Mouse (Mus musculus) embryo, embryonic 10 days (tissue): Measurements from ENCODE around the gene Nhsl1.

Experiments
- DNase-seq: peaks from one replicate; pipeline ENCODE4 v3.0.0-alpha.2; 2015; ENCODE audit warnings: low spot score

The Nhsl1 gene

GRCm38 (mm10) chr10:18484731-18485130 lies 165.9 kb downstream of the Nhsl1 start:
- DNase-seq, result no peak

- no peak for DNase-seq
Observed at GRCm38 (mm10) chr10:18488239-18488803, 169.5 kb downstream of the Nhsl1 start.

GRCm38 (mm10) chr10:18489936-18490335 lies 171.2 kb downstream of the Nhsl1 start:
- no peak for DNase-seq

GRCm38 (mm10) chr10:18491952-18492351 lies 173.2 kb downstream of the Nhsl1 start:
- DNase-seq, result no peak

GRCm38 (mm10) chr10:18493010-18493894 lies 174.5 kb downstream of the Nhsl1 start:
- no peak for DNase-seq

GRCm38 (mm10) chr10:18494249-18494648 lies 175.5 kb downstream of the Nhsl1 start:
- no peak for DNase-seq

- DNase-seq, result no peak
Observed at GRCm38 (mm10) chr10:18497066-18497465, 178.3 kb downstream of the Nhsl1 start.

- DNase-seq, result no peak
Observed at GRCm38 (mm10) chr10:18501997-18502396, 183.2 kb downstream of the Nhsl1 start.

- DNase-seq, result peak; percentile 44
Observed at GRCm38 (mm10) chr10:18505690-18506089, 186.9 kb downstream of the Nhsl1 start.

- no peak for DNase-seq
Observed at GRCm38 (mm10) chr10:18506501-18506946, 187.7 kb downstream of the Nhsl1 start.

- DNase-seq, result no peak
Observed at GRCm38 (mm10) chr10:18507869-18508473, 189.2 kb downstream of the Nhsl1 start.

GRCm38 (mm10) chr10:18508586-18508985 lies 189.8 kb downstream of the Nhsl1 start:
- DNase-seq, result no peak

- no peak for DNase-seq
Observed at GRCm38 (mm10) chr10:18510663-18511062, 191.9 kb downstream of the Nhsl1 start.

GRCm38 (mm10) chr10:18511496-18511895 lies 192.7 kb downstream of the Nhsl1 start:
- DNase-seq, result no peak

GRCm38 (mm10) chr10:18522556-18522955 lies 203.8 kb downstream of the Nhsl1 start:
- DNase-seq, result no peak

GRCm38 (mm10) chr10:18525311-18525710 lies 206.5 kb downstream of the Nhsl1 start:
- DNase-seq, result no peak

GRCm38 (mm10) chr10:18525726-18526125 lies 206.9 kb downstream of the Nhsl1 start:
- DNase-seq, result no peak

- DNase-seq, result no peak
Observed at GRCm38 (mm10) chr10:18526184-18526850, 207.5 kb downstream of the Nhsl1 start.

- no peak for DNase-seq
Observed at GRCm38 (mm10) chr10:18526851-18527675, 208.3 kb downstream of the Nhsl1 start.

GRCm38 (mm10) chr10:18527766-18528165 lies 209.0 kb downstream of the Nhsl1 start:
- DNase-seq, result no peak

GRCm38 (mm10) chr10:18528475-18528874 lies 209.7 kb downstream of the Nhsl1 start:
- peak; percentile 45 for DNase-seq
